8 mouse cellular contexts compared by ENCODE assay signal in genomic region chr2:84888657-84889315, GRCm38 (mm10). TPM values are rescaled to one million over a fixed set of nuclear protein-coding genes. Genes with fewer than 3 reads are reported as not detected.
DNase-seq lines count a peak whose midpoint lies in the region; ATAC-seq lines count a peak whose summit lies in the region.

No protein-coding gene starts in this region.

- H3K9ac ChIP-seq in midbrain, embryonic 16.5 days (ENCODE audit: low read depth, low read length) = peak overlapping the region; percentile 27

- peak overlapping the region; percentile 31 for H3K4me3 ChIP-seq in midbrain, embryonic 16.5 days (ENCODE audit: low read depth, low read length)

- H3K27ac ChIP-seq in midbrain, embryonic 16.5 days (ENCODE audit: low read length) = no peak overlapping the region

- peak; percentile 38 to 68 for DNase-seq in cerebellum, postnatal 25 days
- DNase-seq in cerebellum, adult 9-10 months = no peak
- peak; percentile 80 for DNase-seq in embryo, embryonic 11 days
- DNase-seq in heart, adult 8-10 months (ENCODE audit: low spot score) = peak; percentile 85
- peak; percentile 75 for DNase-seq in kidney, adult 18-20 months
- peak; percentile 80 for DNase-seq in liver
- peak; percentile 67 to 85 for DNase-seq in spleen, postnatal 10 days (ENCODE audit: low spot score in 2 of 2)

- H3K9me3 ChIP-seq in midbrain, embryonic 16.5 days (replicated peaks; ENCODE audit: control insufficient read depth, low read length, poor library complexity, severe bottlenecking) = no peaks in the 10 kb centered on the region

- H3K36me3 ChIP-seq in midbrain, embryonic 16.5 days (ENCODE audit: control insufficient read depth, insufficient read depth, low read length) = no peaks in the 10 kb centered on the region

- H3K4me2 ChIP-seq in midbrain, embryonic 16.5 days (ENCODE audit: low read length) = peak overlapping the region; percentile 97

- H3K4me1 ChIP-seq in midbrain, embryonic 16.5 days (ENCODE audit: control insufficient read depth, insufficient read depth, low read length) = peaks cover 18% of the 10 kb centered on the region

- under 1% methylated on average over 28 of the region's 28 CpGs for WGBS in midbrain, embryonic 16.5 days

- peaks cover 29% of the 10 kb centered on the region for H3K27me3 ChIP-seq in midbrain, embryonic 16.5 days (ENCODE audit: control insufficient read depth, insufficient read depth, low read depth, low read length)

- no peak; the same call in 1 of the 2 replicates for ATAC-seq in midbrain, embryonic 16.5 days

RNA-seq across cellular contexts. Expression of gene Rtn4rl2, which starts 2.3 kb away (rescaled TPM):
- 1 to 10 TPM; 1.6 to 3.9 (median 2.3) TPM for total RNA-seq in heart, adult 8-10 months (2022)
- polyA plus RNA-seq in midbrain, embryonic 16.5 days (2015; fragmentation: Nextera tagmentation; extraction: Ambion mirVana) = 3.9 TPM in 2 replicates

RNA-seq across cellular contexts. Expression of gene Slc43a3, which starts 47.6 kb away (rescaled TPM):
- 10 to 100 TPM; 60.6 to 71.4 (median 66.2) TPM for total RNA-seq in heart, adult 8-10 months (2022)
- 2.8 and 3.1 TPM in 2 replicates for polyA plus RNA-seq in midbrain, embryonic 16.5 days (2015; fragmentation: Nextera tagmentation; extraction: Ambion mirVana)

RNA-seq across cellular contexts. Expression of gene Slc43a1, which starts 50.1 kb away (rescaled TPM):
- total RNA-seq in heart, adult 8-10 months (2022) = 1 to 10 TPM; 1.6 to 2.8 (median 2.2) TPM
- 0.73 and 0.91 TPM in 2 replicates for polyA plus RNA-seq in midbrain, embryonic 16.5 days (2015; fragmentation: Nextera tagmentation; extraction: Ambion mirVana)
